Mouse (Mus musculus): ENCODE data around the gene Aoc1.
"Not testable (repeated sequence)": the region's sequence is repeated elsewhere in the genome, so short reads cannot be mapped to it uniquely, and the experiment has no call there.

Aoc1 gene

DNA sequence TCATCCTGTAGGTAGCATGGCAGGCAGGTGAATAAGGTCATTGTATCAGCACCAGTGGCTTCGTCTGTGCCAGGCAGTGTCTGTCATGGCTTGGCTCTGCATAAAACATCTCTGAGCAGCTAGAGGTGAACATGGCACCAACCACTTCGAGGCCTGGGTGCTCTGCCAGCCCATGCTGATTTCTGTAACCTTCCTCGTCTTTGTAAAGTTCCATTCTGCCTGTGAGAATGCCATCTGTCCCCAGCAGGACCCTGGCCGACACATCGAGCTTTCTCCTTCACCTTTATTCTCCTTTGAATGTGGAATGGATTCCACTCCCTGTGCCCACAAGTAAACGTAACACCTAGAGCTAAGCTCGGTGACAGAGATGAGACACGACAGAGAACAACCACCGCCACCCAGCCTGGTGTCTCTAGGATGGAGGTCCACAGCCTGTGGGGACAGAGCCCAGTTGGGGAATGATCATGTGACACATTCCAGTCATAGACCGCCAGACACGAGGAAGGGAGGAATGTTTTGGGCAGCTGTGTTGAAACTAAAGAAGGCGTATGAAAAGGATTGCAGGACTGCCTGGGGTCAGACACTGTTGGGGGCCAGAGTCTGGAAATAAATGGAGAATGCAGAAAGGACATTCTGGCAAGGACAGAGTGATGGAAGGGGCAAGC is 10.9 kb upstream of the Aoc1 start:
- DNase-seq (ENCODE audit: low read depth) = no peak

DNA sequence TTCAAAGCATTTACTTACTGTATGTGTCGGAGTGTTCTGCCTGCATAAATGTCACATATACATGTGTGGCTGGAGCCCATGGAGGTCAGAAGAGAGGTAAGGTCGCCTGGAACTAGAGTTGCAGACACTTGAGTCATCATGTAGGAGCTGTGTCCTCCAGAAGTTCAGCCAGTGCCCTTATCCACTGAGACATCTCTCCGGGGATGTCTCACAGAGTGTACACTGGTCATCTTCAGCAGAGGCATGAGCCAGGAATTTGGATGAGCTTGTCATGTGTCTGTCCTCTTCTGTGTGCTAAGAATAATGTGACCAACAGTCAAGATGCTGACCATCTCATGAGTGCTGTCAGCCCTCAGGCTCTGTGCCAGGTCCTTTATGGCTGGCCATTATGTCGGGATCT is 9.9 kb upstream of the Aoc1 start:
- DNase-seq (ENCODE audit: low read depth) = no peak

DNA sequence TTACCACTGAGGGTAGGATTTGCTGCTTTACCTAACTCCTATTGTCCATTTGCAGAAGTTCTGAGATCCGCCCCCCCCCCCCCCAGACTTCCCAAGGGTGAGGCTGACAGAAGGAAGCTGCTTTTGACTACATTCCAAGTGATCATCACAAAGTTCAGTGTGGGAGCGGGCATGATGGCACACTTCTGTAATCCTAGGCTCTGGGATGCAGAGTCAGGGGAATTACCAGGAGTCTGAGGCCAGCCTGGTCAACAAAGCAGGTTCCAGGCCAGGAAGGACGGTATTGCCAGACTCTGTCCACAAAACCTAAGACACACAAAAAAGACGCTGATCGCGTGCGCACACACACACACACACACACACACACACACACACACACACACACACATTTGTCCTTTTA is 9.2 kb upstream of the Aoc1 start:
- no peak for DNase-seq (ENCODE audit: low read depth)

DNA sequence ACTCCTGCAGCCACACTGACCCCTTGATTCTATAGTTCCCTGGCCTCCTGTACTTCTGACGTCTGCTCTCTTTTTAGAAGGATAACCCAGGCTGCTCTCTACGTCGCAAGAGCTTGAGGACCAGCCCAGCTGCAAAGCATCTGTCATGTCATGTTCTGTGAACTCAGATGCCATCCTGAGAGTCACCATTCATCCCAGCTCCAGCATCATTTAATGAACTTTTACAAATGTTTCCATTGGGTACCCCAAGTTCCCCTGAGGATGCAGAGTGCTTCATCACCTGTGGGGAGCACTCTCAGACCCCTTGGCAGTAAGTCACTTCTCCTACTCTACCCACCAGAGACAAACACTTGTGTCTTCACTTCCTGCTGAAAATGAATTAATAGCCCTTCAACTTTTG is 8.5 kb upstream of the Aoc1 start:
- no peak for DNase-seq (ENCODE audit: low read depth)

DNA sequence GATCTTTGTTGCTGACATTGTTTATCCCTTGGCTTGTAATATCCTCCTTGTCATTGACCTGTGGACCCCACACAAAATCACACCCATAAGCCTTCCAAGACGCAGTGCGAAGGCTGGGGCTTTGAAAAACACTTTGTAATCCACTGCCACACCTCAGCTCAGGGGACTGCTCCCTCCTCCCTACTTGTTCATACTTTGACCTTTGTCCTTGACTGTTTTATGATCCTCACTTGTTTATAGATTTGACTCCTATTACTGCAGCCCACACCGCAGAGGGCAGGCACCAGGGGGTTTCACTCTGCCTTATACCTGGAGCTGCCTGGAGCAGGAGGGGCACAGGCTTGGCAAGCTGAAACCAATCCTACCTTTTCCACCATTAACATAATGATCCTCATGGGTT is 8.0 kb upstream of the Aoc1 start:
- no peak for DNase-seq (ENCODE audit: low read depth)

DNA sequence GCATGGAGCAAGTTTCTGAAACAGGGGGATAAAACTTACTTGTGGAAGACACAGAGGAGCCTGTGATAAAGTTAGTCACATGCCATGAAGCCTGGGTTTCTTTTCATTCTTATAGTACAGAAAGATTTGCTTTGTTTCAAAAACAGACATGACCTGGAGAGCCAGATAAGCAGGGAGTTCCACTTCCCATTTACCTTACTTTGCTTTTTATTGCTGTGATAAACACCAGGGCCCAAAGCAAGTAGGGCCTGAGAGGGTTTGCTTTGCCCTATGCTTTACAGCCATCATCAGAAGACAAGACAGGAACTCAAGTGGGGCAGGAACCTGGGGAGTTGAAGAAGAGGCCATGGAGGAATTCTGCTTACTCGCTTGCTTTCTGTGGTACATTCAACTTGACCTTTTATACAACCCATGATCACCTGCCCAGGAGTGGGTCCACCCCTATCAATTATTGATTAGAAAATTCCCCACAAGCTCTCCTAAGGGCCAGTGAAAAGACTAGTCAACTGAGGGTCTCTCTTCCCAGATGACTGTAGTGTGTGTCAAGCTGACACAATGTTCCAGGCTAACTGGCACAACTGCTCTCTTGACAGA is 7.4 kb upstream of the Aoc1 start:
- no peak for DNase-seq (ENCODE audit: low read depth)

DNA sequence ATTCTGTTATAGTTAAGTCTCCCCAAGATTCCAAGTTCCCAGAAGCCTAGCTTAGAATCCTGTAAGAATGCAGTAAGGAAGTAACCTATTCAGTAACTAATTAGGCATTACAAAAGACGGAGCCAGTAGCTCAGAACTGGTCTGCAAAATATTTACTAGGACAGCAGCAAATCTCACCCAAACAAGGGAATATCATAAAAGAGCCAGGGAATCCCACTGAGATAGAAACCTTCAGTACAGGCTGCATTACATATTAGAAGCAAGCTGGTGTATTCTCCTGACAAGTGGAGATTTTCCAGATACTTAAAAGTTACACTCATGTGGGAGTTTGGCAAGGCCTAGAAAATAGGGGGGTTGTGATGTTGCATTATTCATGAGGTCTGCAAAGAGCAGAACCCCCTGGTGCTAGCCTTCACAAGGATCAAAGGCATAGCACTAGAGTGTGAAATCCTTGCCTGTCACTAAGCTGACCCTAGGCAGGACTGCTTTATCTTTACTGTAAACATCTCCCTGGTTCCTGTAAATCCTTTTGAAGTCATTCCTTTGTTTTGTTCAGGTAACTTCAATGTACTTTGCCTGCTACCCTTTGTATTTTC is 6.2 kb upstream of the Aoc1 start:
- DNase-seq (ENCODE audit: low read depth) = not testable (repeated sequence)

DNA sequence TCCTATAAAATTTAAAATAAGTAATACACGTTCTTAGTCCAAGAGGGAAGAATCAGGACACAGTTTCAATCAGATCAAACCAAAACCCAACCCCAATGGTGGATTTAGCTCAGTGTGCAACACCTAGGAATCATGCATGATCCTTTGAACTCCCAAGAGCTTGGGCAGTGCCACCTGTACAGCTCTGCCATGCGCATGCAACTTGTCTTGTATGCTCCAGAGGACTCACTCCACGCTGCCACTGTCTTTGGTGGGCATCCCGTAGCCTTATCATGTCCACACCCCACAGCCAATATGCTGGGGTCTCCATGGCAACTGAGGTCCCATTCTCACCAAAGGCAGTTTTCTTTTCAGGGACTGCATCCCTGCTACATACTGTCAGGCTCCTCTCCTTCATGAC is 5.5 kb upstream of the Aoc1 start:
- no peak for DNase-seq (ENCODE audit: low read depth)

DNA sequence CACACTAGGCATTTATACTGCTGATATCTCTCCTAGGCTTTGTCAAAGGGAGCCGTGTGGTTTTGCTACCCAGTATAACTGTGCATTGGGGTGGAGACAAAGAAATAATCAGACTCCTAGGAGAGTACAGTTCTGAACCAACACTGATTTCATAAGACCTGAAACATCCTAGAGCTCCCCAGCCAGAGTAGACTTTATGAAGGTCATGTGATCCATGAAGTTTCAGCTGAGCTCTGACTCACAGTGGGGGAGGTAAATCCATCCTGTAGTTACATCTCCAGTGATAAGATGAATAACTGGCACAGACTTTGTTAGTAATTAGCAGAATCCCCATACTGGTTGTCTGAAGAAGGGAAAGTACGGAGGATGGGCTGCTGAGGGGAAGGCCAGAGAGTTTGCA is 2.9 kb upstream of the Aoc1 start:
- DNase-seq (ENCODE audit: low read depth) = no peak

DNA sequence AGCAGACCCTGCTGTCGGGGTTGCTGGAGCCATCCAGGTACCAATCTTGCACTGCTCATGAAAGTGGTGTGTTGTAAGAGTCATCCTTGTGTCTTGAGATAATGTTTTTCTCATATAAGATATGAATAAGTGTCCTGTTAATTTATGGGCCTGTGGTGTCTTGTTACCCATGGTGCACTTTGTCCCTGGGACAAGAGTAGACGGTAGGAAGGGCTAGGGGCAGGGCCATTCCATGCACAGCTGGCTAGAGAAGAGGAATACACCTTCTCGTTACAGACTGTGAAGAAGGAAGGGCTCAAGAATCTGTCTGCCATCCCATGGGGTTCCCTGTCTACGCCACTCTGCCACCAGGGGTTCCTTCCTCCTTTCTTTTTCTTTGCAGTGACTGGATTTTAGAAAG is 1.9 kb downstream of the Aoc1 start:
- no peak for DNase-seq (ENCODE audit: low read depth)

DNA sequence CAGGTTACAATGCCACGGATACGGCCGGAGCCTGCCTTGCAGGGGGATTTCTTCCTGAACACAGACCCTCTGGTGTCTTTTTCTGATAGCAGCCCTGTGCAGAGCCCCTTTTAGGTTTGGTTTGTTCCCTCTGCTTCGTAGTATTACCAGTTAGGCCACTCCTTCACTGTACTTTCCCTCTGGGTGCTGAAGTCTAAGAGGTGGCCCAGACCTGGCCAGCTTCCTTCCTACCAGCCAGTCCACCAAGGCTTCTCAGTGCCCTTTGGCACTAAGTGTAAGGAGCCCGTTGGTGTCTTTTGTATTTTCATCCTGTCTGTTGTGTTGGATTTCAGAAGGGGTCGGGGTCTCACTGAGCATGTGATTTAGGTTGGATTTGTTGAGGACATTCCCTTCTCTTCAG is 2.8 kb downstream of the Aoc1 start:
- no peak for DNase-seq (ENCODE audit: low read depth)

DNA sequence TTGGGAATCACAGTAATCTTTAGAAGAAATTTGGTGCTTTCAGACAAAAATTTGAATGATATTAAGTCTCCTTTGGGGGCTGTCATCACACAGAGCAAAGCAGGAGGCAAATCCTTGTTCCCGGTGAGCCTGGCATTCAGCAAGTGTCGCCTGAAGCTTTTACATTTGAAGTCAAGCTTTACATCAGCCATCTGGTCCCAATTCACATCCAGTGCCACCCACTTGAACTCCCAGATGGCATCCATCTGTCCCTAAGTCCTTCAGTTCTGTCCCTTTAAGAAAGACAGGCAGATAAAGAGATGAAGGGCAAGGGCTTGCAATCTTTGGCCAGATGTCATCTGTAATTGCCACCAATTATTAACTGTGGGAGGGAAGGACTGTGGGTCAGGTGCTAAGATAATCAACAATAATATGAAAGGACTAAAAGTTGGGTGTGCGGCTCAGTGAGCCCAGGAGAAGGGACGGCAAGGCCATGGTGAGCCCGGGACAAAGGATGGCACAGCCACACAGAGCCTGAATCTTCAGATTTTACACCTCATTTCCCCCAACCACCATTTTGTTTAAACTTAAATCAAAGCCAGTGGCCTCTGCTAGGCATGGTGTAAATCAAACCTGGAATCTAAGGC is 3.9 kb downstream of the Aoc1 start:
- DNase-seq (ENCODE audit: low read depth) = no peak

DNA sequence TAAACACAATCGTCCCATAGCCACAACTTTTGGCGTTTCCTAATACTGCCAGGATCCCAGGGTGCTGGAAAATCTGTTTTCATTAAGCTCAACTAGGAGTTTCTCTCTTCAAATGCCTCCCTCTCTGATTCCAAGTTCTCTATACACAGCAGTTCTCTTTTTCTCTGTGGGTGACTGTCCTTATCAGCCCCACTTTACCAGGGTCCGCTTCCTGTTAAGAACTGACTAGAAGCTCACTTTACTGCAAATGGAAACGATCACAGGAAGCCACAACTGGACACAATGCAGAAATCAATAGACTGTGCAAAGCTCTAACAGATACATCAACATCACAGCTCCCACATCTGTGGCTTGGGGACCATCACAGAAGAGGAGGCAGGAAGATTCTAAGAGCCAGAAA is 21.5 kb downstream of the Aoc1 start:
- DNase-seq (ENCODE audit: low read depth) = no peak

DNA sequence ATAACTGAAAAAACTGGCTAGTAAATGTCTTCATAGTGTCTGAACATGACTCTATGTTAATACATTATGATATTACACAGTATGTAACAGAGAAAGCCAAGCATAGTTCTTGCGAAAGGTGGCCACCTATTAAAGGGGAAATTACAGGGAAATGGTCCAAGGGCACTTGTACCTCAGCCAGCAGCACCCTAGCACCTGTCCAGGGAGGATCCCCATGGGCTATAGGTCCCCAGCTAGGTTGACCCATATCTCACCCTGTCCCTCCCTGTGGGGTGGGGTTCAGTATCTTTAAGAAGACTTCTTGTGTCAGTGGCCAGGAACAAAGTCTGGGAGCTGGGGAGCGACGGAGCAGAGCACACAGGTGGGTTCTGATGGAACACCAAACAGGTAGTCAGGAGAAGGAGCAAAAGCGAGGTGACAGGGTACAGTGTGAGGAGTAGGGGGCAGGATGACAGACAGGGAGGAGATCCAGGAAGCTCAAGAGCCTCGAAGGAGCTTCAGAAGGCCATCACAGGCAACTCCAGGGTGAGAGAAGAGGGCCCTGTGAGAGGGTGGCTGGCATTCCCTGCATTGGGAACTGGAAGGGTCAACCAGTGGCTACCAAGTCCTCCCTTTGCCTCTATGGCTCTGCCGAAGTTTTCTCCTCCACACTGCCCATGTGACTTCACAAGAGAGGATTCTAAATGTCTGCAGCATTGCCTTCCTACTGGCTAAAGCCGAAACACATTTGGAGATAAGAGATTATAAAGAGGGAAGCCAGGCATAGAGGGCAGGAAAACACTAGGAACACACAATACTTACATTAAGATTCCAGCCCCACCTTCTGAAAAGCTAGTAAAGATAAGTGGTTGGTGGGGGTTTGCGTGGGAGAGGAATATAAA is 22.5 kb downstream of the Aoc1 start:
- no peak for DNase-seq (ENCODE audit: low read depth)

DNA sequence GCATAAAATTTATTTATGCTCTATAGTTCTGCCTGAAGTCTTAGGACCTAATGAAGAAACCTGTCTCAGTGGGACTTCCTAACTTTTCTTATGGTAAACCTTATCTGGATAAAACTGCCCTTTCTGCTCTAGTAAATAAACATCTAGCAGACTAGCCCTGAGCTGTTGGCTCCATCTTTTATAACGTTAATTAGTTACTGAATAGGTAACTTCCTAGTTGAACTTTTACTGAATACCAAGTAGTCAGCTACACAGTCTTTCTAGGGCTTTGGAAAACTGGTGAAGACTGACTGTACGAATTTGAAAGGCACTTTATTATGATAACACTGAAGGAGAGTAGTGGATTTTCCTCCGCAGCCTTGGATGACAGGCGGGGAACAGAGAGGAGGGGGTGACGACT is 23.2 kb downstream of the Aoc1 start:
- no peak for DNase-seq (ENCODE audit: low read depth)

DNA sequence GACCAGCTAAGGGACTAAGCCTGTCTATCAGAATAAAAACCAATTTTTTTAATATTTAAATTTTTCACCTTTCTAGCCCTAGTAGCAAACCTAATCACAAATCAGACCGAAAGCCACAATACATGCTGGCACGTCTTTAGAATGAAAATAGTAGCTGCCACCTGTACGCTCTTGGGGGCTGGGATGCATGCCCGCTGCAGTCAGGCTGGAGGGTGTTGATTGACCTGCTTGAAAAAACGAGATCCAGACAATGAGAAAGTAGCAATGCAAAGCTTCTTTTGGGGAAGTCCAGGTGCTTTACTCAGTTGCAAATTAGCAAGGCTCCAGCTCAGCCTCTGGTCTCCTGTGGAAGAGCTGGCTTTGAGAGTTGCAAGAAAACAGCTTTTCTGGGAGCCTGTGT is 24.3 kb downstream of the Aoc1 start:
- no peak for DNase-seq (ENCODE audit: low read depth)

DNA sequence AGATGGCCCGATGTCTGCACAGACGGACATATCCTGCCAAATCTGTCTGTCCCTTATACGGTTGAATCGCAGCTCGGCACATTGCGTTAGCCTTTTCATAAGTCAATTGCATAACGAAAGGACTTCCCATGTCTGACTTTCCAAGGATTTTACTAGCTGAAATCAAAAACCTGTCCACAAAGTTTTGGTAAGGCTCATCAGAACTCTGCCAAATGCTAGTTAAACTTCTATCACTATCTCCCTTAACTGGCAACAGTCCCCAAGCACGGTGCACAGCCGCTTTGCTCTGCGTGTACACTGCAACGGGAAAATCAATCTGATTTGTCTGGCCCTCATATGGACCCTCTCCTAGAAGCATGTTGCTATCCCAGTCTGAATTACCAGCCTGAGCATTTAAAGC is 28.6 kb downstream of the Aoc1 start:
- not testable (repeated sequence) for DNase-seq (ENCODE audit: low read depth)

DNA sequence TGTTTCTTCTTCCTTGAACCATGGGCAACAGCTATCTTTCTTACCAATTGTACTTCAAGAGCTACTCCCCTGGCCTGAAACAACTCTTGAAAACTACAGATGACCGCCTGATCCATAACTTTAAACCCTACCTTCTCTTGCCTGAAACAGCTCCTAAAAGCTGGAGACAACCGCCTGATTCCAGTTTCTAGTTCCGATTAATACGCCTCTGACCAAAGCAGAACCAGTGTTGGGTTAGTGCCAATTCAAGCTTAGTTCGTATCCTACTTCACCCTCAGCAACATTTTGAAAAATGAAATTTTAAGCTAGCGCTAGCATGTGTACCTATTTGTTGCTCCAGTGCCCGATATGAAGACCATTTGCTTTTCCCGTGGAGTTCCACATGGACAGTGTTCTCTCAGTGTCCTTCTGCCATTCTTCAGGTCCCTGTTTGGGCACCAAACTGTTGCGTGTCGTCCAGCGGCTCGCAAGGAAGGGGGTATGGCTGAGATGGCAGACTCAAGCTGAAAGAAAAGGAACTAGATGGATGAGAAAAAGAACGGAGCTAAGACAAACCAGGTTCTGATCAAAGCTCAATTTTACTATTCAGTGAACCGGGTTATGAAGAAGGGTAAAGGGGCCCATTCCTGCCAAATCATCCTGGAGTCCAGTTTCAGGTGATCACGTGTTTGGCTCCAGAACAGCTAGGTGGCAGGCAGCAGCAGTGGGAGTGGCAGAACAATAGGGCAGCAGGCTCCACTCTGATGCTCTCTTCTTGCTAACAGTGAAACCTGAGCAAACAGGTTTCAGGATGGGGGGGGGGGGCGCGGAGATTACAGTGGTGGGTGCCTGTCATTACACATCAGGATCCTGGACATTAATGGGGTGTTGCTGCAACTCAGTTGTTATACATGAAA is 30.1 kb downstream of the Aoc1 start:
- DNase-seq (ENCODE audit: low read depth) = no peak

DNA sequence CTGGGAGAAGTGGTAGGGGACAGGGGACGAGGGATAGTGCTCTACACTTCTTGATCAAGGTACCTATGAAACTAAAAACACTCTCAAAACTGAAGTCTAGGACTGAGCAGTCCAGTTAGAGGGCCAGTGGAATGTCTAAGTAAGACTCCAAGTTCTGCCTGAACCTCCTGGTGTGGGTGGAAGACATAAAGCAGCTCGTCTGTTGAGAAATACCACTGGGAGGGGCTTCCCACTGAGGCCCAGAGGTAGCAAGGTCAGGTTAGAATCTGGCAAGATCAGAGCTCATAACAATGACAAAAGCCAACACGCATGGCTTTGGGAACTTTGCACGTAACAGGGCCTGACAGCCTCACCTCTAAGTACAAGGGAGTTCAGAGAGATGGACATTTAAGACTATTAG is 30.7 kb downstream of the Aoc1 start:
- DNase-seq (ENCODE audit: low read depth) = no peak

DNA sequence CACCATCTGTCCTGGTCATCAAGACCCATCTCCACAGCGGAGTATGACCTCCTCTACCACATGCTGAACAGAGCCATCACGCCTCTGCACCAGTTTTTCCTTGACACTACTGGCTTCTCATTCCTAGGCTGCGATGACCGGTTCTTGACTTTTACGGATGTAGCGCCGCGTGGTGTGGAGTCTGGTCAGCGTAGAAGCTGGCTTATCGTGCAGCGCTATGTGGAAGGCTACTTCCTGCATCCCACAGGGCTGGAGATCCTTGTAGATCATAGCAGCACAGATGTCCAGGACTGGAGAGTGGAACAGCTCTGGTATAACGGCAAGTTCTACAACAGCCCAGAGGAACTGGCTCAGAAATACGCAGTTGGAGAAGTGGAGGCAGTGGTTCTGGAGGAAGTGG is 32.9 kb downstream of the Aoc1 start:
- DNase-seq (ENCODE audit: low read depth) = no peak

DNA sequence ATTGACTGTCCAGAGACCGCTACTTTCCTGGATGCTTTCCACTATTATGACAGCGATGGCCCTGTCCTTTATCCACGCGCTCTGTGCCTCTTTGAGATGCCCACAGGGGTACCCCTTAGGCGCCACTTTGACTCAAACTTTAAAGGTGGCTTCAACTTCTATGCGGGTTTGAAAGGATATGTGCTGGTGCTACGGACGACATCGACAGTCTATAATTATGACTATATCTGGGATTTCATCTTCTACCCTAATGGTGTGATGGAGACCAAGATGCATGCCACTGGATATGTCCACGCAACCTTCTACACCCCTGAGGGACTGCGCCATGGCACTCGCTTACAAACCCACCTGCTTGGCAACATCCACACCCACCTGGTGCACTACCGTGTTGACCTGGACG is 33.7 kb downstream of the Aoc1 start:
- DNase-seq (ENCODE audit: low read depth) = no peak

DNA sequence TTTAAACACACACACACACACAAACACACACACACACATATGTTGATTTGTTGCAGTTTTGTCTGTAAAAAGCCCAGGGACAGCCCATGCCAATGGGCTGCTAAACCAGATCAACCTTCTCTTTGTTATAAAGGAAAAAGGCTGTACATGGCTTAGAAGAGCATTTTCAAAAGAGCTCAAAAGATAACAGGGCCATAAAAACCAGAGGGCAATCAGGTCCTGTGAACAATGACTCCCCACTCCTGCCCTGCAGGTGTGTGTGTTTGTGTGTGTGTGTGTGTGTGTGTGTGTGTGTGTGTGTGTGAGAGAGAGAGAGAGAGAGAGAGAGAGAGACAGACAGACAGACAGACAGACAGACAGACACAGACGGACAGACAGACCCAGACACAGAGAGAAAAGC is 36.5 kb downstream of the Aoc1 start:
- DNase-seq (ENCODE audit: low read depth) = no peak

All from naive thymus-derived CD4-positive, alpha-beta T cell, adult 2 months (primary cell).